ENCODE assay signal across 29 mouse cellular contexts in genomic region chr12:110726428-110726827, GRCm38 (mm10). TPM values are rescaled to one million over a fixed set of nuclear protein-coding genes. Genes with fewer than 3 reads are reported as not detected.
DNase-seq lines count a peak whose midpoint lies in the region; ATAC-seq and TF ChIP-seq lines count a peak whose summit lies in the region.
"Had no signal": no experiment of that assay in that cellular context is flagged by ENCODE, and none has a peak within 500 bp of the region (broad histone marks: within the 10 kb centered on the region; RNA-seq: fewer than 3 reads in every experiment).

No protein-coding gene starts in this region.

- 44% methylated on average over 1 of the region's 1 CpGs for WGBS in intestine, postnatal 0 days
- WGBS in intestine, embryonic 16.5 days: 54% methylated on average over 1 of the region's 1 CpGs

- H3K27me3 ChIP-seq in intestine, postnatal 0 days (replicated peaks; ENCODE audit: control insufficient read depth, insufficient read depth, low read length): no peaks in the 10 kb centered on the region
- no peaks in the 10 kb centered on the region for H3K27me3 ChIP-seq in intestine, embryonic 16.5 days (replicated peaks; ENCODE audit: control insufficient read depth, insufficient read depth, low read length)
- H3K27me3 ChIP-seq in CH12.LX (replicated peaks) (no peaks in the 10 kb centered on the region), MEL (ENCODE audit: control insufficient read depth in 1 of 2, insufficient read depth in 2 of 2, low read length in 2 of 2) (peaks cover 5 to 6% of the 10 kb centered on the region in 2 experiments)
- H3K27me3 ChIP-seq: forebrain, embryonic 13.5 days; hindbrain, embryonic 15.5 days had no signal

- DNase-seq in CH12.LX (ENCODE audit: extremely low read depth): no peak
- DNase-seq in MEL (ENCODE audit: low read depth, low spot score): peak; percentile 56
- no peak for DNase-seq in adrenal gland, postnatal 4 days (ENCODE audit: low spot score in 2 of 2)
- DNase-seq in adrenal gland, adult 18-20 months (ENCODE audit: low spot score in 2 of 2): no peak
- no peak for DNase-seq in lung, postnatal 25 days (ENCODE audit: low spot score)
- DNase-seq: adrenal gland, adult 8-10 months; adrenal gland, postnatal 25 days; cerebellum, adult 18-20 months; cerebellum, adult 9-10 months; cerebellum, postnatal 14 days; gastrocnemius, postnatal 10 days; gastrocnemius, postnatal 36 days; heart, adult 2 months; heart, postnatal 4 days; kidney, adult 18-20 months had no signal

- no peak for ATAC-seq in intestine, postnatal 0 days
- ATAC-seq in intestine, embryonic 16.5 days: no peak
- ATAC-seq in megakaryocyte progenitor cell, adult 5-6 weeks (replicated peaks; ENCODE audit: poor library complexity): 0 out of 2 replicates have a peak, but pooled peaks have one; percentile 39
- ATAC-seq: CD4-positive, CD25-positive, alpha-beta regulatory T cell, adult 4 months; forebrain, embryonic 13.5 days; forebrain, embryonic 16.5 days had no signal

- TF ChIP-seq EP300 in CH12.LX (IDR thresholded peaks at IDR 0.05; ENCODE audit: low read length) (no peak), MEL (IDR thresholded peaks at IDR 0.05; ENCODE audit: low read depth in 1 of 2, low read length in 2 of 2) (no peak)

- TF ChIP-seq RAD21 in CH12.LX (IDR thresholded peaks at IDR 0.05; ENCODE audit: low read depth, low read length) (no peak; the same call in 1 of the 2 replicates), MEL (IDR thresholded peaks at IDR 0.05; ENCODE audit: low read depth, low read length) (peak; percentile 41)

- no peak overlapping the region for H3K4me3 ChIP-seq in intestine, postnatal 0 days (ENCODE audit: low read depth, low read length)
- no peak overlapping the region for H3K4me3 ChIP-seq in intestine, embryonic 16.5 days (ENCODE audit: low read length)
- H3K4me3 ChIP-seq in CH12.LX (replicated peaks in 1 of 3; ENCODE audit: low read depth in 2 of 3, low read length in 2 of 3, poor library complexity in 1 of 3) (no peak overlapping the region), MEL (ENCODE audit: control insufficient read depth in 1 of 2, insufficient read depth in 1 of 2, low read depth in 2 of 2, low read length in 2 of 2) (no peak overlapping the region)
- H3K4me3 ChIP-seq: forebrain, embryonic 10.5 days; forebrain, embryonic 13.5 days; heart, adult 2 months; heart, embryonic 10.5 days; hindbrain, embryonic 15.5 days had no signal

- dilution Hi-C loops in CH12.LX (cut with MboI; ENCODE audit: extremely low pct_ligation_motif_present, extremely low pct_unique_long_range_greater_than_20kb, low sequenced_read_pairs): no loop called here

- H3K4me2 ChIP-seq in intestine, postnatal 0 days (replicated peaks; ENCODE audit: low read depth): no peak overlapping the region
- no peak overlapping the region for H3K4me2 ChIP-seq in intestine, embryonic 16.5 days (ENCODE audit: low read depth, low read length)
- no peak overlapping the region for H3K4me2 ChIP-seq in CH12.LX (ENCODE audit: insufficient read depth, low read depth, poor library complexity, severe bottlenecking)
- H3K4me2 ChIP-seq: forebrain, embryonic 13.5 days; hindbrain, embryonic 15.5 days had no signal

- no peaks in the 10 kb centered on the region for H3K79me2 ChIP-seq in CH12.LX (replicated peaks; ENCODE audit: control insufficient read depth, extremely low read depth, insufficient read depth, poor library complexity, severe bottlenecking)
- H3K79me2 ChIP-seq in MEL (ENCODE audit: control insufficient read depth, insufficient read depth, low read length, poor library complexity): no peaks in the 10 kb centered on the region

- no peak overlapping the region for H3K27ac ChIP-seq in intestine, postnatal 0 days (ENCODE audit: low read depth, low read length)
- H3K27ac ChIP-seq in intestine, embryonic 16.5 days (ENCODE audit: low read length): no peak overlapping the region
- H3K27ac ChIP-seq in CH12.LX (ENCODE audit: insufficient read depth, low read depth) (no peak overlapping the region), MEL (ENCODE audit: control insufficient read depth, low read depth, low read length) (no peak overlapping the region)
- H3K27ac ChIP-seq: forebrain, embryonic 10.5 days; forebrain, embryonic 13.5 days; heart, adult 2 months; heart, embryonic 10.5 days; hindbrain, embryonic 15.5 days had no signal

- in situ Hi-C loops in CH12.LX (cut with MboI; ENCODE audit: low pct_ligation_motif_present, low pct_unique_long_range_greater_than_20kb, low sequenced_read_pairs): no loop called here

- no peaks in the 10 kb centered on the region for H3K4me1 ChIP-seq in intestine, postnatal 0 days (replicated peaks; ENCODE audit: control insufficient read depth, insufficient read depth, low read length)
- H3K4me1 ChIP-seq in intestine, embryonic 16.5 days (ENCODE audit: control insufficient read depth, insufficient read depth, low read length): no peaks in the 10 kb centered on the region
- peaks cover 6 to 36% of the 10 kb centered on the region in 2 experiments for H3K4me1 ChIP-seq in CH12.LX (ENCODE audit: control insufficient read depth in 1 of 2, insufficient read depth in 2 of 2)
- H3K4me1 ChIP-seq in MEL (ENCODE audit: control insufficient read depth in 1 of 2, insufficient read depth in 2 of 2, low read length in 2 of 2): peaks cover 0 to 5% of the 10 kb centered on the region in 2 experiments; a peak in 1 of 4 replicates
- H3K4me1 ChIP-seq: forebrain, embryonic 10.5 days; forebrain, embryonic 13.5 days; heart, embryonic 10.5 days; hindbrain, embryonic 15.5 days had no signal

- no peaks in the 10 kb centered on the region for H3K36me3 ChIP-seq in intestine, postnatal 0 days (ENCODE audit: control insufficient read depth, insufficient read depth)
- H3K36me3 ChIP-seq in intestine, embryonic 16.5 days (ENCODE audit: control insufficient read depth, insufficient read depth, low read length): no peaks in the 10 kb centered on the region
- H3K36me3 ChIP-seq in CH12.LX (replicated peaks in 1 of 2; ENCODE audit: control insufficient read depth in 1 of 2, insufficient read depth in 1 of 2, low read length in 1 of 2) (no peaks in the 10 kb centered on the region), MEL (ENCODE audit: control insufficient read depth in 1 of 2, insufficient read depth in 2 of 2, low read length in 2 of 2) (no peaks in the 10 kb centered on the region)
- H3K36me3 ChIP-seq: forebrain, embryonic 10.5 days; heart, embryonic 10.5 days; hindbrain, embryonic 15.5 days had no signal

- TF ChIP-seq CTCF in intestine, postnatal 0 days (IDR thresholded peaks at IDR 0.05; ENCODE audit: low read depth): peak; percentile 12; the same call in 1 of the 2 replicates
- TF ChIP-seq CTCF in CH12.LX (conservative IDR thresholded peaks at IDR 0.05 in 1 of 2, IDR thresholded peaks at IDR 0.05 in 1 of 2; ENCODE audit: low read depth in 2 of 2, low read length in 2 of 2): peak in 1 of 2 experiments; percentile 26; a peak in 1 of 4 replicates
- TF ChIP-seq CTCF in MEL (IDR thresholded peaks at IDR 0.05 in 2 of 3, conservative IDR thresholded peaks at IDR 0.05 in 1 of 3; ENCODE audit: control insufficient read depth in 1 of 3, insufficient read depth in 1 of 3, low read depth in 2 of 3, low read length in 3 of 3, poor library complexity in 1 of 3, severe bottlenecking in 1 of 3): peak; percentile 5 to 41 (median 26); a peak in 3 of 6 replicates

- no peaks in the 10 kb centered on the region for H3K9me3 ChIP-seq in intestine, postnatal 0 days (ENCODE audit: control insufficient read depth)
- H3K9me3 ChIP-seq in intestine, embryonic 16.5 days (ENCODE audit: control insufficient read depth, low read length): no peaks in the 10 kb centered on the region
- peaks cover 13% of the 10 kb centered on the region for H3K9me3 ChIP-seq in CH12.LX (replicated peaks; ENCODE audit: low read length)
- H3K9me3 ChIP-seq in MEL (replicated peaks; ENCODE audit: insufficient read depth, low read length): no peaks in the 10 kb centered on the region
- H3K9me3 ChIP-seq: forebrain, embryonic 10.5 days; forebrain, embryonic 13.5 days; heart, embryonic 10.5 days; hindbrain, embryonic 15.5 days had no signal

- H3K9ac ChIP-seq in intestine, postnatal 0 days (ENCODE audit: low read depth, low read length): no peak overlapping the region
- H3K9ac ChIP-seq in intestine, embryonic 16.5 days (ENCODE audit: low read depth, low read length): no peak overlapping the region
- no peak overlapping the region for H3K9ac ChIP-seq in CH12.LX (ENCODE audit: insufficient read depth, low read depth)
- H3K9ac ChIP-seq in MEL (ENCODE audit: control insufficient read depth, low read depth, low read length, poor library complexity, severe bottlenecking): no peak overlapping the region
- H3K9ac ChIP-seq: forebrain, embryonic 13.5 days; hindbrain, embryonic 15.5 days had no signal

- TF ChIP-seq POLR2A in CH12.LX (IDR thresholded peaks at IDR 0.05; ENCODE audit: low read depth, low read length) (no peak), MEL (IDR thresholded peaks at IDR 0.05; ENCODE audit: control insufficient read depth in 1 of 2, insufficient read depth in 1 of 2, low read depth in 1 of 2, low read length in 2 of 2, poor library complexity in 1 of 2) (no peak)

RNA-seq across cellular contexts. Expression of gene Wdr20, which starts 11.3 kb away (rescaled TPM):
- polyA plus RNA-seq in intestine, postnatal 0 days (2015; fragmentation: Nextera tagmentation; extraction: Ambion mirVana): 12.3 and 14.7 TPM in 2 replicates
- 21.1 and 21.7 TPM in 2 replicates for polyA plus RNA-seq in intestine, embryonic 16.5 days (2015; fragmentation: Nextera tagmentation; extraction: Ambion mirVana)
- total RNA-seq in CH12.LX (2012; rRNA removed): 26.2 and 27.4 TPM in 2 replicates
- total RNA-seq in CH12.LX (2014; rRNA removed): 20.5 and 22.8 TPM in 2 replicates
- polyA plus RNA-seq in CH12.LX (2012; ENCODE audit: insufficient read length, low read depth): 16.1 and 17.9 TPM in 2 replicates
- total RNA-seq in MEL (2012; rRNA removed): 21.9 and 25.8 TPM in 2 replicates
- polyA plus RNA-seq in MEL (2012; ENCODE audit: insufficient read depth in 1 of 2, insufficient read length in 2 of 2, low read depth in 1 of 2, low replicate concordance in 2 of 2, missing spikeins in 1 of 2): 10 to 100 TPM in 1 of 2 experiments, not detected in 1; 18.8 TPM
- 21.3 and 22.8 TPM in 2 replicates for total RNA-seq in megakaryocyte progenitor cell, adult 5-6 weeks (2015)
- 27.1 and 36.2 TPM in 2 replicates for total RNA-seq in megakaryocyte progenitor cell, adult 5-6 weeks (2017)
- 10 to 100 TPM; 47.6 to 47.8 TPM for total RNA-seq in adrenal gland, postnatal 4 days (2021)
- total RNA-seq in adrenal gland, adult 18-20 months (2021): 10 to 100 TPM; 42.9 to 49.5 TPM

RNA-seq across cellular contexts. Expression of gene Hsp90aa1, which starts 23.9 kb away (rescaled TPM):
- polyA plus RNA-seq in intestine, postnatal 0 days (2015; fragmentation: Nextera tagmentation; extraction: Ambion mirVana): 269 and 296 TPM in 2 replicates
- 679 and 790 TPM in 2 replicates for polyA plus RNA-seq in intestine, embryonic 16.5 days (2015; fragmentation: Nextera tagmentation; extraction: Ambion mirVana)
- total RNA-seq in CH12.LX (2012; rRNA removed) (730 and 1,066 TPM in 2 replicates), CH12.LX (2014; rRNA removed) (1,361 and 1,740 TPM in 2 replicates), MEL (2012; rRNA removed) (1,509 and 1,517 TPM in 2 replicates)
- polyA plus RNA-seq in CH12.LX (2012; ENCODE audit: insufficient read length, low read depth) (2,091 and 2,158 TPM in 2 replicates), MEL (2012; ENCODE audit: insufficient read depth in 1 of 2, insufficient read length in 2 of 2, low read depth in 1 of 2, low replicate concordance in 2 of 2, missing spikeins in 1 of 2) (1,000 to 10,000 TPM in 1 of 2 experiments, 100 to 1,000 TPM in 1; 913 to 1,471 TPM)
- 1,320 and 1,329 TPM in 2 replicates for total RNA-seq in megakaryocyte progenitor cell, adult 5-6 weeks (2015)
- 1,319 and 1,619 TPM in 2 replicates for total RNA-seq in megakaryocyte progenitor cell, adult 5-6 weeks (2017)
- 100 to 1,000 TPM; 258 to 326 TPM for total RNA-seq in adrenal gland, postnatal 4 days (2021)
- total RNA-seq in adrenal gland, adult 18-20 months (2021): 1,000 to 10,000 TPM; 1,046 to 1,696 TPM

RNA-seq across cellular contexts. Expression of gene 1700001K19Rik, which starts 44.0 kb away (rescaled TPM):
- not detected in 2 replicates for polyA plus RNA-seq in intestine, postnatal 0 days (2015; fragmentation: Nextera tagmentation; extraction: Ambion mirVana)
- polyA plus RNA-seq in intestine, embryonic 16.5 days (2015; fragmentation: Nextera tagmentation; extraction: Ambion mirVana): not detected in 2 replicates
- total RNA-seq in CH12.LX (2012; rRNA removed) (0.13 TPM in 1 of 2 replicates, not detected in the other), CH12.LX (2014; rRNA removed) (not detected in 2 replicates), MEL (2012; rRNA removed) (not detected in 2 replicates)
- polyA plus RNA-seq in CH12.LX (2012; ENCODE audit: insufficient read length, low read depth) (not detected in 2 replicates), MEL (2012; ENCODE audit: insufficient read depth in 1 of 2, insufficient read length in 2 of 2, low read depth in 1 of 2, low replicate concordance in 2 of 2, missing spikeins in 1 of 2) (under 1 TPM in 1 of 2 experiments, not detected in 1; 0.29 TPM)
- total RNA-seq in megakaryocyte progenitor cell, adult 5-6 weeks (2015): not detected in 2 replicates
- total RNA-seq in megakaryocyte progenitor cell, adult 5-6 weeks (2017): not detected in 2 replicates
- not detected for total RNA-seq in adrenal gland, postnatal 4 days (2021)
- total RNA-seq in adrenal gland, adult 18-20 months (2021): not detected
- total RNA-seq: adrenal gland, adult 8-10 months; adrenal gland, postnatal 25 days; gastrocnemius, adult 18-20 months; gastrocnemius, postnatal 10 days; gastrocnemius, postnatal 36 days; granulocyte monocyte progenitor cell, adult 5-6 weeks; heart, adult 2 months; heart, postnatal 4 days had no signal
- polyA plus RNA-seq: embryonic facial prominence, embryonic 14.5 days; forebrain, embryonic 10.5 days; heart, embryonic 10.5 days; heart, embryonic 14.5 days; heart, postnatal 0 days had no signal
